Mouse (Mus musculus): ENCODE measurements around the gene Gm48551.

Gene Gm48551

DNA sequence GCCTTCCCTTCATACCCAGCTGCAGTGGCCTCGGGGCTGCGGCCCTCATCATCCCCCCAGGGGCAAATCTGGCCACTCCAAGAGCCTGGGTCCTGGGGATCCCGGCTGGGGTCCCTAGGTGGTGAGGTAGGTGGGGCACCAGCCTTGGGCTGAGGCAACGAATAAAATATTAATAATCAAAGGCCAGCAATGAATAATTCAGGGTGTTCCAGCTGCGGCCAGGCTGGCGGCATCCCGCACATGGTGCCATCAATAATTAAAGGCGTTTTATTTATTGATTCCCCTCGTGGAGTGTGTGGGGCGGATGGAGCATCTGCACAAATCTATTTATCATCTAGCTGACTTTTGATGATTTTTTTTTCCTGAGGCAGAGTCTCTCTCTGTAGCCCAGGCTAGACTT, 19.2 kb downstream of the Gm48551 start:
- TF ChIP-seq GATA4 (IDR thresholded peaks at IDR 0.05; ENCODE audit: insufficient replicate concordance, low read length) = no peak

DNA sequence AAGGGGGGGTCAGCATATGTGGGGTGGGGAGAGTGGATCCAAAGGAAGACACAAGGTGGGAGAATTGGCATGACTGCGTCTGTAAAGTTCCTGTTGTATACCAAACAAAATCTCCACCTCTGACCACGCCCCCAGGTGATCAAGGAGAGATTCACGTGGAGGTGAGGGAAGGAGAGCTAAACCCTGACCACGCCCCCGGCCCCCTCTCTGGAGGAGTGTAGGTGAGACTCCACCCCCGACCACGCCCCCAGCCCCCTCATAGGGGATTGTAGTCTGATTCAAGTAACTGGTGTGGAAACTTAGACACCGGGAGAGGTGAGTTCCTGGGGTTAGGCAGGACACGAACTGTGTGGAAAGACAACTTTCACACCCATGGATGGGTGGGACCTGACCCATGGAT, 19.8 kb downstream of the Gm48551 start:
- TF ChIP-seq GATA4 (IDR thresholded peaks at IDR 0.05; ENCODE audit: insufficient replicate concordance, low read length) = no peak

DNA sequence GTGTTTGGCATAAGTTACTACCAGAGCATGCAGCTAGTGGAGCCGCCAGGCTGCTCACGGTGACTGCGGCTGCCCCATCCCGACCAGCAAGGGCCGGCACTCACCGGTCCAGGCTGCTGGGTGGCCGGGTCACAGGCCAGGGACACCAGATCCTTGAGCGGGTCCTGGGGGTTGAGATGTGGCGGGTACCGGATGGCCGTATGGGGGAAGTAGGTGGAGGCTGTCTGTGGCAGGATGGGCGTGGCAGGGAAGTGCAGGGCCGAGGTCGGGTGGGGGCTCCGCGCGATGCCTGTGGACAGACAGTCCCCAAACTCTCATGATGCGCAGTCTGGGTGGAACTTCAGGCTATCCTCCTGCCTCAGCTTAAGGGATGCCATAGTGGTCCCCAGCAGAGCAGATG, 20.5 kb downstream of the Gm48551 start:
- peak; percentile 35; the same call in 1 of the 2 replicates for TF ChIP-seq GATA4 (IDR thresholded peaks at IDR 0.05; ENCODE audit: insufficient replicate concordance, low read length)

DNA sequence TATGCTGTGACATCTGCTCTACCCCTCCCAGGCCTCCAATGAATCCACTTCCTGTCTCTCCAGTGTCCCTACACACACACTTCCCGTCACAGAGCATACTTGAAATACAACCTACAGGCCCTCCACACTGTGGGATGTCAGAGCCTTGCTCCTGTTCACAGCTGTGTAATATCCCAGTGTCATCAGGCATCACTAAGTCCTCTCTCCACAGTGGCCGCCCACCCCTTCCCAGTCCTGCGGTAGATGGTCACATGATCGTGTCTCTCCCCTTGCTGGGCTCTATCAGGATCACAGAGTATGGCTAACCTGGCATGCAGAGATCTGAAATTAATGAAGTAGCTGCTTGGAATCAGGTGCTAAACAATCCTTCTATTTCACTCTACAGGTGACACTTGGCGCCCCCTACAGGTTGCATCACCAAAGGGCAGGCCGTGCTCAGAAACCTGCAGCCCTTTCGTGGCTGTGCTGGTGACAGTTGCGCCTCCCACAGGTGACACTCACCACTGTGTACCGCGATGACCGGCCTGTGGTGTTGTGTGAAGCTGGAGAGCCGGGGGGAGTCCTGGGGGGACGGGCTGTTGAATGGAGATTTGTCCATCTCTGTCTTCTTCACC, 21.4 kb downstream of the Gm48551 start:
- no peak for TF ChIP-seq GATA4 (IDR thresholded peaks at IDR 0.05; ENCODE audit: insufficient replicate concordance, low read length)

DNA sequence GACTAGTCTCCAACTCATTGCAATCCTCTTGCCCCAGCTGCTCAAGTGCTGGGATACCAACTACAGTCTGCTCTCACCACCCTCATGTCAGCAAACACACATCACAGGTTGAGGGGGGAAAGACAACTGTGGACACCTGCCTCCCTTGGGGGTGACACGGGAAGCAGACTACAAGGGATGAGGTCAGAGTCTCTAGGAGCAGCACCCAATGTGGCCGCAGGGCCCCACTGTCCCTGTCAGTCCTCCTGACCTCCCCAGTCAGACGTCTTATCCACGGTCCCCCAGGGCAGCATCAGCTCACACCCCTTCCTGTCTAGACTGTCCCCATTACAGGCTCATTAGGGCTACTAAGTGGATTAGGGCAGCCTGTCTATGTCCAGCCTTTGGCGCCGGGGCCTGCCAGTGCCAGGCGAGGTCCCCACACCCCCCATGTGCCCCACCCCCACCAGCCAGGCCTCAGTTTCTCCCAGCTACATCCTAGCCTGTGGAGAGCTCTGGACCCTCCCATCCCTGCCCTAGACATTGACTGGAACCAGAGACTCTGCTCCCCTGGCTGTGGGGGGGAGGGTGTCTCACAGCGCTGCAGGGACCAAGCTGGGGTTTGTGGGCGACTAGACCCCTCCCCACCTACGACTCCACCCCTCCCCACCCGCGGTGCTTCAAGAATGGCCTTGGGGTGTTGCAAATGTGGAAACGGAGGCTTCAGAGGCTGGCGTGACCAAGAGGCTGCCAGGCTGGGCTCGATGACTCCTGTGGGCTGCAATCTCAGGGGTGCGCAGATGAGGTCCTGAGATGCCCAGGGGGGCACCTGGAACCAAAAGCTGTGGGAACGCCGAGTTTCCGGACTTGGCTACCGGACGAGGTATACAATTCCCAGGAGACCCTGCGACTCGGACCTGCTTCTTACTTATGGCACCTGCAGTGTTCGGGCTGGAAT, 22.5 kb downstream of the Gm48551 start:
- no peak for TF ChIP-seq GATA4 (IDR thresholded peaks at IDR 0.05; ENCODE audit: insufficient replicate concordance, low read length)

DNA sequence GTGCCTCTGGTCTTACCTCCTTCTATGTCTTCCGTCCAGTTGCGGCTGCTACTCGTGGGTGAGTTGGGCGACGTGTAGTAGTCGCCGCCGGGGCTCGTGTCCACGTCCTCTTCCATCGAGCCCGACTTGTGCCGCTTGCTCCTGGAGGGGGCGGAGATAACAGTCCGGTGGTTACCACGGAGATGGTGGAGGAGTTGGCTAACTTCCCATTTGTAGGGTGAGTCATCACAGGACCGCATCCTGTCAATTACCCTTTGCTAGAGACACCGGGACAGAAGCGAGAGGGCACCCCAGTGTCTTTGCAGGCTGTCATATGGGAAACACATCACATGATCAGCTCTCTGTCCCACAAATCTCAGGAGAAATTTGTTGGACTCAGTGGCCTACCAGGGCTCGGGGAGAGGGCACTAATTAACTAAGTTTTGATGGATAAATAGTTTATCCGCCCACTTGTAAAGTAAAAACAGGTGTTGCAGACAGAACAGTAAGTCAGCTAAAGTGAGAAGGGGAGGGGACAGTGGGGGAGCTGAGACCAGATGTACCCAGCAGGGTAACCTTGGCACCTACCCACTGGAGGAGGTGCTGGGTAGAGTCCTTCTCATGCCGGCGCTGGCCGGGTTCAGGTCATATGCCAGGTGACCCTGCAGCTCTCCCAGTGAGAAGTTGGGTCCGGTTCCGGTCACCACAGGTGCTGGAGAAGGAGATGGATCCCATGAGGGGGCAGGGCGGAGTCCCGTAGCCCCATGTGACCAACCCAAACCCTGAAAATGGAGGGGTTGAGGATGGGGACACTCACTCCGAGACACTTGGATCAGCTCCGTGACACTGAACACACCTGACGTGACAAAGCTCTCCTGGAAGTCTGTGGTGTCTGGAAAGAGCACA, 23.5 kb downstream of the Gm48551 start:
- TF ChIP-seq GATA4 (IDR thresholded peaks at IDR 0.05; ENCODE audit: insufficient replicate concordance, low read length) = peak; percentile 82; the same call in 1 of the 2 replicates

DNA sequence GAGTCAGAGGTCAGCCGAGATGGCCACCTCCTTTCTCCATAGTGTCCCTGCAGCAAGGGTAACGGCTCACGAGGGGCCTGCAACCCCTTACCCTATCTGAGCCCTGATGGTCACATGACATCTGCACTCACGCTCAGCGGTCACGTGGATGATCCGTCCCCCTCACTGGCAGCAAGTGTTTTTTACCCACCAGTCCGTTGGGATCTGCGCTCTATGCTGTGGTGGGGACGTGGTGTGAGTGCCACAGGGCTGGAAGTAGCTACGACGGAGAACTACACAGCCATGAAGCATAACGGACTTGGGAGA, 24.1 kb downstream of the Gm48551 start:
- TF ChIP-seq GATA4 (IDR thresholded peaks at IDR 0.05; ENCODE audit: insufficient replicate concordance, low read length) = no peak

DNA sequence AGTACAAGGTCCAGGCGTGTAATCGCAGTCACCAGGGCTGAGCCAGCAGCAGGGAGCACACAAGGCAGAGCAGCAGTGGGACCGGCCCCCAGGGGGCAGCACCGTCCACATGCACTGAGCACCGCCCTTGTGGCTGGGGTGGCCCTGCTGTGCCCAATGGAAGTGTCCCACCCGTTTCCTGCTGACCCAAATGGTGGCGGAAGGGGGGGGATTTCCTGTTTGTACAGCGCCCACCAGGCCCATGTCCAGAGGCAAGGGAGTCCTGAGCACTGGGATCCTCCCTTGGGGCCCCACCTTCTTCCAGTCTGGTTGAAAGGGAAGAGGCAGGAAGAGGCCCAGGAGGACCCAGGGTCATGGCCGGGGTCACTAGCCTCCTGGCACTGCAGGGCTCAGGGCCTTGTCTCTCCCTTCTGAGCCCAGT, 24.6 kb downstream of the Gm48551 start:
- peak; percentile 54; the same call in 1 of the 2 replicates for TF ChIP-seq GATA4 (IDR thresholded peaks at IDR 0.05; ENCODE audit: insufficient replicate concordance, low read length)

DNA sequence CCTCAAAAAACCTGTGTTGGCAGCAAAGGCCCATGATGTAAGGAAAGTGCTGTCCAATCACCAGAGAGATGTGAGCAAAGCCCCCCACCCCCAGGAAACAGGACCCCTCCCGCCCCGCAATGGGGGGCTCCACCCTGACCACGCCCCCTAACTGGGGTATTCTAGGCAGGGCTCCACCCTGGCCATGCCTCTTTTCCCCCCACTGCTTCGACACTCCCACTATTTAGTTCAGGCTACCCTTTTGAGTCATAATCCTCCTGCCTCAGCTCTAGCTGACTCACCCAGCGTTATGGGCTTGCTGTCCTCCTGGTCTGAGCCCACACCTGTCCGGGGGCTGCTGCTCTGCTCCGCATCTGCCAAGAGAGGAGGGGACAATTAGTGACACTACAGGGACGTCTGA, 25.1 kb downstream of the Gm48551 start:
- TF ChIP-seq GATA4 (IDR thresholded peaks at IDR 0.05; ENCODE audit: insufficient replicate concordance, low read length) = no peak

DNA sequence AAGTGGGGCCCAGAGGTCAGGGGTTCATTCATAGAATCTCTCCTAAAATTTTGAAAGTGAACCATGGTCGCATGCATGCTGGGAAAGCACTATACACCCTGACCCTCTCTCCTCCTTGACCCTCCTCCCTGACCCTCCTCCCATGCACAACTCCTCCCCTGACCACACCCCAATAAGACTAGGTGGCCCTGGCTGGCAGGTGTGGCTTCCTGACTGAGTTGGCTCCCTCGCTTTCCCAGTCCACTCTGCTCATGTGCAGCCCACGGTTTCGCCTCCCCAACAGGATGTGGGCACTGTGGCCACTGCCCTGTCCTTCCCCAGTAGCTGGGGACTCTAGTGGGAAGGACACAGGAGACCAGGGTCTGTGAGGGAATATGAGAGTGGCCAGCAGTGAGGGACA, 26.1 kb downstream of the Gm48551 start:
- TF ChIP-seq GATA4 (IDR thresholded peaks at IDR 0.05; ENCODE audit: insufficient replicate concordance, low read length) = no peak

DNA sequence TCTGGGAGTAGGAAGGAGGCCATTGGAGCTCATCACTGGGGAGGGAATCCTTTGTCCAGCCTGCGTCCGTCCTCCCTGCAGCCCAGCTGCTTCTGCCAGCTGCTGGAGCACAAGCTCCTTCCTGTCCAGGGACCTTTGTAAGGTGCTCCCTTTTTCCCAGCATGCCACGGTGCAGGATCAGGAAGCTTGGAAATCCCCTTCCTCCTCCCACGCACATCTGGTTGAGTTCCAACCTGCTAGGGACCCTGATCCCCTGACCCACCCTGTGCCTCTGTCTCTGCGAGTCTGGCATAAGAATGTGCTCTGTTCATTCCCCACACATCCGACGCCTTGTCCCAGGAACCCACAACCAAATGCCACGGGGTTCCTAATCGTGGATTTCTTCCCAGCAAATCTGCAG, 26.7 kb downstream of the Gm48551 start:
- no peak for TF ChIP-seq GATA4 (IDR thresholded peaks at IDR 0.05; ENCODE audit: insufficient replicate concordance, low read length)

DNA sequence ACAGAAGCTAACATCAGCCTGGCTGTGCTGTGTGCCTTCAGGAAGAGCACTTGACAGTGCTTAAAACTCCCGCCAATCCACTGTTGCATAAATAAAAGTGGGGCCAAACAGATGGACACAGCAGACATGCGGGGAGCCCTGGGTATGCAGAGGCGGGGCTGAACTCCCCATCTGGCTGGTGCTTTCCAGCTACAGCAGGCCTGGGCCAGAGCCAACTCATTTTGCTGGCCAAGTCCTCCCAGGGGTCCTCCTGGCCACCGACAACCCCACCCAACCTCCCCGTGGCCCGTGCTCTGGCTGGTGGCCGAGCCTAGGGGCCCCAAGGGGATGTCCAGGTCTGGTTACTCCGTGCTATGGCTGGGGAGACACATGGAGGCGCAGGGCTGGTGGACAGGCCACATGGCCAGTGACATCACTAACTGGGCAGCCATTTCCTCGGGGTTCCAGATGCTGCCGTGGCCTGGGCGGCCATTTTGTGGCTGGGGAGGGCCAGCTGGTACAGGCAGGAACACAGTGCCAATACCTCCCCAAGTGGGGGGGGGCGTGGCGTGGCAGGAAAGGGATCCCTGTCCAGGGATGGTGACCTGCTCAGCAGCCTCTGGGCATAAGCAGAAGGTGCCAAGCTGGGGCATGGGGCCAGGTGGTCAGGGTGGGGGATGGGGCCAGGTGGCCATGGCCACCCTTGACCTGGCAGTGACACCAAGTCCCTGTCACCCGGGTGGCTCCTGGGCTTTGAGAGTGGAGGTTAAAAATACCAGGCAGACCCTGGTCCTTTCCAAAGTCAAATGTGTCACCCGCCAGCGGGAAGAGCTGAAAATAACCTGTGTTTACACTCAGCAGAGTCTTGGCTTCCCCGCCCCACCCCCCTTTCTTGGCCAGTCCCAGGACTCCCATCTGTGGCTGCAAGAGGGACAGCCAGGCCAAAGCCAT, 27.5 kb downstream of the Gm48551 start:
- TF ChIP-seq GATA4 (IDR thresholded peaks at IDR 0.05; ENCODE audit: insufficient replicate concordance, low read length) = 0 out of 2 replicates have a peak, but pooled peaks have one; percentile 10

DNA sequence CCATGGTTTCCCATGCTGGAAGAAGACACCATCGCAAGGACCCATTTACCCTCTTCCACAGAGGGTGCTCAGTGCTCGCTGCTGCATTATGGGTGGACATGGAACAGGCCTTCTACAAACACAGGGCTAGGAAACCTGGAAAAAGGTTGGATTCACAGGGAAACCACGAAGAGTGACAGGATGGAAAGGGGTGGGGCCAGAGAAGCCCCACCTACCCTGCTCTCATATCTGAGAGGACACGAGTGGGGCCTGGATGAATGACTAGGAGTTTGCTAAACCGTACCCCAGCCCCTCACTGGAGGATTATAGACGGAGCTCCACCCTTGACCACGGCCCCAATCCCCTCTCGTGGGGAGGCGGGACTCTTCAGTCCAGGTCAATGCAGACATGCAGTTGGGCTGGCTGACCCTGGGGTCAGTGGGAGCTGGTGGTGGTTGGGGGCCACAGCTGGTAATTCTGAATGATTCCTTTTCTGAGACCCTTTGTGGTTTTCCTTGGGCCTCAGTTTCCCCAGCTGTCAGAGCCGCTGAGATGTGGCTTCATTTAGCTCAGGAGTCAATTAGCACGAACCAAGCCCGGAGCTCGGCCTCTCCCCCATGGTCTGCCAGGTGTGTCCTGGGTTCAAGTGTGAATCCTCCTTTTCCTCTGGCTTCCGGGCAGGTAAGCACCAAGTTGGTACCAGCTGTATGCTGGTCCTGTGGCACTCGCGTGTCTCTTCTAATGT, 28.5 kb downstream of the Gm48551 start:
- TF ChIP-seq GATA4 (IDR thresholded peaks at IDR 0.05; ENCODE audit: insufficient replicate concordance, low read length) = no peak

All from liver, adult (tissue).